Mouse (Mus musculus): ENCODE measurements around the gene Thoc7. TPM values are rescaled to one million over a fixed set of nuclear protein-coding genes. Genes with fewer than 3 reads are reported as not detected.
A peak's percentile ranks its signal among the peaks of the same experiment; 100 is the strongest.
"Not testable (repeated sequence)": the region's sequence is repeated elsewhere in the genome, so short reads cannot be mapped to it uniquely, and the experiment has no call there.

The Thoc7 gene
- polyA plus RNA-seq, 1 experiment from 2014 or later, result 138 TPM

DNA sequence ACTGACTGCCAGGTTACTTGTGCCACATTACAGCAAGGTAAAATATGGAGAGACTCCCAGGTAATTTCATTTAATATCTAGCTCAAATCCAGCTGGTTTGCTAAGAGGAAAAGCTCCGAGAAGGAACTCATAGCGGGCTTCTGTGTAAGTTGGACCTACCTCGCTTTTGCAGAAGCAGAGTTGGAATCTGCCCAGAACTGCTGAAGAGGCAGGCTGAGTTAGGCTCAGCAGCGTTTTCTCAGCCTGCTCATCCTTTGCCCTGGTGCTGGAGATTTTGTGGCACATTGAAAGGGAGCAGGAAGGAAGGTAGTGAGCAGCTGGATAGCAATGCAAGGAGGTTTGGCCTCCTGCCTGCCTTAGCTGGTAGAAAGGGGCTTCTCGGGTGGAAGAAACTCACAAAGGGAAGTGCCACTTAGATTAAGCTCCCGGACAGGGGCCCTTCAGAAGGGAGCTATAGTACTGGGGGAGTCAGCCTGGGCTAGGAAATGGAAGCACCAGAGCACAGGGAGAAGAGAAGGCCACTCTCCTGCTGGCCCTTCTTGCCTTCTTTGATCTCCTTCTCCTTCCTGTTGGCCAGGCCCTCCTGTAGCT lies 10.1 kb upstream of the Thoc7 start:
- Histone ChIP-seq H3K4me1 (ENCODE audit: control insufficient read depth, insufficient read depth, low read length) (0 out of 2 replicates have a peak, but pooled peaks cover 4% of the 10 kb centered on the region), H3K4me2 (ENCODE audit: low read depth, low read length) (no peak overlapping the region), H3K27ac (ENCODE audit: low read length) (no peak overlapping the region), H3K9ac (ENCODE audit: low read length) (no peak overlapping the region), H3K27me3 (ENCODE audit: control insufficient read depth, insufficient read depth, low read length) (no peaks in the 10 kb centered on the region), H3K4me3 (replicated peaks; ENCODE audit: low read length) (no peak overlapping the region), H3K36me3 (ENCODE audit: control insufficient read depth, insufficient read depth, low read length) (no peaks in the 10 kb centered on the region), H3K9me3 (replicated peaks; ENCODE audit: control insufficient read depth, low read length) (no peaks in the 10 kb centered on the region)
- WGBS, result 48% methylated on average over 6 of the region's 6 CpGs
- ATAC-seq (ENCODE audit: insufficient read depth, low FRiP score), result no peak

DNA sequence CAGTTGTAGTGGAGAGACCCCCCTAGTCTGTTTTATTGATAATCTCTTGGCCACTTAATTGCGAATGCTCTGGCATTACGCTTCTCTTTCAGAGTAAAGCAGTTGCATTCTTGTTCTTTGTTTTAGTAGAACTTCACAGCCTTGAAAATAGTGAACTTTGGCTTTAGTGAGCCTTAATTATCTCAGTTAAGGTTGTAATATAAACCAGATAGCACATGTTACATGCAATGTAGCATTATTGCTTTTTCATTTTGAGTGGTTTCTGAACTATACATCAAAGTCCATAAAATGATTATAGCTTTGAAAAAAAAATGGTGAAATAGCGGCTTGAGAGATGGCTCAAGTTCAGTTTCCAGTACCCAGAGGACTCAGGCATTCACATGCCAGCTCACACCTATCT lies 8.9 kb upstream of the Thoc7 start:
- H3K4me1 ChIP-seq (ENCODE audit: control insufficient read depth, insufficient read depth, low read length), result 0 out of 2 replicates have a peak, but pooled peaks cover 4% of the 10 kb centered on the region
- WGBS, result 87% methylated on average over 3 of the region's 3 CpGs
- H3K27me3 ChIP-seq (ENCODE audit: control insufficient read depth, insufficient read depth, low read length), result no peaks in the 10 kb centered on the region
- no peaks in the 10 kb centered on the region for H3K9me3 ChIP-seq (replicated peaks; ENCODE audit: control insufficient read depth, low read length)
- H3K27ac ChIP-seq (ENCODE audit: low read length), result no peak overlapping the region
- H3K4me2 ChIP-seq (ENCODE audit: low read depth, low read length), result no peak overlapping the region
- no peaks in the 10 kb centered on the region for H3K36me3 ChIP-seq (ENCODE audit: control insufficient read depth, insufficient read depth, low read length)
- no peak overlapping the region for H3K9ac ChIP-seq (ENCODE audit: low read length)
- H3K4me3 ChIP-seq (replicated peaks; ENCODE audit: low read length), result no peak overlapping the region
- ATAC-seq (ENCODE audit: insufficient read depth, low FRiP score), result no peak

DNA sequence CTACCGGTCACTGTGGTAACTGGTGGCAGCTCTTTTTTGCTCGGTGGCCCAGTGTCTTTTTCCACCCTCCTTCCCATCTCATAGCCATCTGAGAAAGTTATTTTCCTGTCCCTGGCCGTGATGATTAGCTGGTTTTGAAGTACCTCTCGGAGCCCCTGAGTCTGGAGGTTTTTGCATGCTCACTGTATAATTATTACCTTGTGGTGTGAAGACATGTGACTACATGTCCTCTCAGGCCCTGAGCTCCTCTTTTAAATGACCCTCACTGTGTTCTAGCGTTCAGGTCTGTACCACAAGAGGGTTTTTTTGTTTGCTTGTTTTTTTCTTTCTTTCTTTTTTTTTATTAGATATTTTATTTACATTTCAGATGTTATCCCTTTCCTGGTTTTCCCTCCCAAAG lies 6.8 kb upstream of the Thoc7 start:
- no peak overlapping the region for H3K9ac ChIP-seq (ENCODE audit: low read length)
- H3K4me2 ChIP-seq (ENCODE audit: low read depth, low read length), result no peak overlapping the region
- no peaks in the 10 kb centered on the region for H3K36me3 ChIP-seq (ENCODE audit: control insufficient read depth, insufficient read depth, low read length)
- no peaks in the 10 kb centered on the region for H3K27me3 ChIP-seq (ENCODE audit: control insufficient read depth, insufficient read depth, low read length)
- 78% methylated on average over 5 of the region's 5 CpGs for WGBS
- no peak for ATAC-seq (ENCODE audit: insufficient read depth, low FRiP score)
- no peak overlapping the region for H3K4me3 ChIP-seq (replicated peaks; ENCODE audit: low read length)
- no peak overlapping the region for H3K27ac ChIP-seq (ENCODE audit: low read length)
- H3K9me3 ChIP-seq (replicated peaks; ENCODE audit: control insufficient read depth, low read length), result no peaks in the 10 kb centered on the region
- 0 out of 2 replicates have a peak, but pooled peaks cover 4% of the 10 kb centered on the region for H3K4me1 ChIP-seq (ENCODE audit: control insufficient read depth, insufficient read depth, low read length)

DNA sequence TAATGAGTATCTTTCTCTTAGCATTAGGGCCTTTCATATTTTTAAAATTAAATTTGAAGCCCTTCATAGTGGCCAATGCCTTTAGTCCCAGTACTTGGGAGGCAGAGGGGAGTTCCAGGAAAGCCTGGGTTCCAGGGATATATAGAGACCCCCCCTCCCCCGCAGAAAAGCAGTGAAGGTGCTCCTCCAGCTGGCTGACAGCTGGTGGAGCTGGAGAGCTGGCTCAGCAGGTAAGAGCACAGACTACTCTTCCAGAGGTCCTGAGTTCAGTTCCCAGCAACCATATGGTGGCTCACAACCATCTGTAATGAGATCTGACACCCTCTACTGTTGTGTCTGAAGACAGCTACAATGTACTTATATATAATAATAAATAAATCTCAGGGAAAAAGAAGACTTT lies 6.0 kb upstream of the Thoc7 start:
- no peaks in the 10 kb centered on the region for H3K27me3 ChIP-seq (ENCODE audit: control insufficient read depth, insufficient read depth, low read length)
- H3K27ac ChIP-seq (ENCODE audit: low read length), result no peak overlapping the region
- 0 out of 2 replicates have a peak, but pooled peaks cover 4% of the 10 kb centered on the region for H3K4me1 ChIP-seq (ENCODE audit: control insufficient read depth, insufficient read depth, low read length)
- no peak overlapping the region for H3K4me2 ChIP-seq (ENCODE audit: low read depth, low read length)
- ATAC-seq (ENCODE audit: insufficient read depth, low FRiP score), result no peak
- no peak overlapping the region for H3K4me3 ChIP-seq (replicated peaks; ENCODE audit: low read length)
- 60% methylated on average over 1 of the region's 1 CpGs for WGBS
- H3K9me3 ChIP-seq (replicated peaks; ENCODE audit: control insufficient read depth, low read length), result no peaks in the 10 kb centered on the region
- H3K9ac ChIP-seq (ENCODE audit: low read length), result no peak overlapping the region
- H3K36me3 ChIP-seq (ENCODE audit: control insufficient read depth, insufficient read depth, low read length), result no peaks in the 10 kb centered on the region

DNA sequence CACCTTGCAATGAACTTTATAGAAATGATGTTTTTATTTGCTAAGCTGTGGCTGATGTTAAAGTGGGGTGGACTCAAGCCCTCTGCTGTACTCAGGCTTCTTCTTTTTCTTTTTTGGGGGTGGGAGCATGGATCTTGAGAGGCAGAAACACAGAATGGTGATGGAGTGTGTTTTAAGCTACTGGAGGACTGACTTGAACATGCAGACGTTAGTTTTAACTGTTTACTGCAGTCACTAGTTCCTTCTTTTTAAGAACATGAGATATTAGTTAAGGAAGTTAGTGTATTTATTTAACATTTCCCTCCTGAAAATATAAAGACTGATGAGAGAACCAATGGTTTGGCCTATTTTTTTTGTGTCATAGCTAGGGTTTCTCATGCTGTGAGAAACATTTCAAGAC lies 1.9 kb upstream of the Thoc7 start:
- 45% methylated on average over 1 of the region's 1 CpGs for WGBS
- H3K4me3 ChIP-seq (replicated peaks; ENCODE audit: low read length), result no peak overlapping the region
- no peaks in the 10 kb centered on the region for H3K36me3 ChIP-seq (ENCODE audit: control insufficient read depth, insufficient read depth, low read length)
- no peaks in the 10 kb centered on the region for H3K9me3 ChIP-seq (replicated peaks; ENCODE audit: control insufficient read depth, low read length)
- H3K27ac ChIP-seq (ENCODE audit: low read length), result no peak overlapping the region
- no peak overlapping the region for H3K4me2 ChIP-seq (ENCODE audit: low read depth, low read length)
- ATAC-seq (ENCODE audit: insufficient read depth, low FRiP score), result no peak
- H3K4me1 ChIP-seq (ENCODE audit: control insufficient read depth, insufficient read depth, low read length), result peaks cover 9% of the 10 kb centered on the region
- no peak overlapping the region for H3K9ac ChIP-seq (ENCODE audit: low read length)
- H3K27me3 ChIP-seq (ENCODE audit: control insufficient read depth, insufficient read depth, low read length), result no peaks in the 10 kb centered on the region

DNA sequence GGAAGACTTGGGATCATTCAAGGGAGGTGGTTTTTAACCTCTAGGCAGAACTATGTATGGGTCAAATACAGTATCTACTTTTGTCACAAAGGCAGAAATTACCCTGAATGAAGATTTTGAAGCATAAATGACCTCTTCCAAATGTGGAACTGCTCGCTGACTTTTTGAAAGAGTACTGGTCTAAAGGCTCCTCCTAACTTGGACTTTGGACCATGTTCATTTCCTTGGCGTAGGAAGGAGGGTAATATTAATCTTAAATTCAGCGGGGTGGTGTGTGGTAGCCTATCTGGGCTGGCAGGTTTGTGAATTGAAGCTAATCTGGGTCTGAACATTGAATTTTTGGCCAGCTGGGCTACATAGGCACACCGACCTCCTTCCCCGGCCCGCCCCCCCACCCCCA lies 824 bp upstream of the Thoc7 start:
- WGBS, result 76% methylated on average over 6 of the region's 6 CpGs
- Histone ChIP-seq H3K4me2 (ENCODE audit: low read depth, low read length) (peak overlapping the region; percentile 23; the same call in 1 of the 2 replicates), H3K4me1 (ENCODE audit: control insufficient read depth, insufficient read depth, low read length) (peaks cover 9% of the 10 kb centered on the region), H3K27ac (ENCODE audit: low read length) (peak overlapping the region; percentile 38; the same call in 1 of the 2 replicates), H3K9me3 (replicated peaks; ENCODE audit: control insufficient read depth, low read length) (no peaks in the 10 kb centered on the region), H3K4me3 (replicated peaks; ENCODE audit: low read length) (no peak overlapping the region), H3K9ac (ENCODE audit: low read length) (no peak overlapping the region), H3K27me3 (ENCODE audit: control insufficient read depth, insufficient read depth, low read length) (no peaks in the 10 kb centered on the region), H3K36me3 (ENCODE audit: control insufficient read depth, insufficient read depth, low read length) (no peaks in the 10 kb centered on the region)
- no peak for ATAC-seq (ENCODE audit: insufficient read depth, low FRiP score)

DNA sequence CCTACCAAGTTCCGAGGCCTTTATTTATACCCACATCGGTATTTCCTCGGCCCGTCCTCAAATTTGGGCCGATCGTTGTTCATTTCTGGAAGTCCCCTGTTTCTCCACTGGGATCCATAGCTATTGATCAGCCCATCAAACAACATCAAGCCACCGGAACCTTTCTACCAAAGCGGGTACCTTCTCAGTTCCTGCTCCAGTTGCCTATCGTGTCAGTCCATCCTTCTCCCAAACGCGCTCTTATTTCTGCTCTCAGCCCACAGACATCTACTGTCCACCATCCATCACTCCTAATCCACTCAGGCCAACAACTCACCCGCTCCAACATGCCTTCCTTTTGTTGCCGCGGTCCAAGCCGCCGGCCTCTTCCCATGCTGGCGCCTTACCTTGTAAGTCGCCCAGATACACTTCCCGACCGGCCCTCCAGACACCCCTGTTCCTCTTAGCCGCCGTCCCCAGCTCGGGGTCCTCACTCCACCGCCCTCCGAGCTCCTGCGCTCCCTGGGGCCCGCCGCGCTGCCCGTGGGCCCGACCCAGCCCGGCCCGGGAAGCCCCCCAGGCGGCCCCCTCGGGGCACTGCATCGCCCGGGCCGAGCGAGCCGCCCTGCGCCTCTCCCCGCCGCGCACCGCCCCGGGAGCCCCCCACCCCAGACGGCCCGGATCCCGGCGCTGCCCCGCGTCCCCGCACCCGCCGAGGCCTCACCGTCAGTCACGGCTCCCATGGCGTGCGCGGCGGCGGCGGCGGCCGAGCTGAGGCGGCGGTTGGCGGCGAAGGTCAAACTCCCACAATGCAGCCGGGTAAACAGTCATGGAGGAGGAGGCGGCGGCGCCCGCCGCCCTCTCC lies 948 bp downstream of the Thoc7 start:
- under 1% methylated on average over 53 of the region's 75 CpGs for WGBS
- H3K4me3 ChIP-seq (replicated peaks; ENCODE audit: low read length), result peak overlapping the region; percentile 97

DNA sequence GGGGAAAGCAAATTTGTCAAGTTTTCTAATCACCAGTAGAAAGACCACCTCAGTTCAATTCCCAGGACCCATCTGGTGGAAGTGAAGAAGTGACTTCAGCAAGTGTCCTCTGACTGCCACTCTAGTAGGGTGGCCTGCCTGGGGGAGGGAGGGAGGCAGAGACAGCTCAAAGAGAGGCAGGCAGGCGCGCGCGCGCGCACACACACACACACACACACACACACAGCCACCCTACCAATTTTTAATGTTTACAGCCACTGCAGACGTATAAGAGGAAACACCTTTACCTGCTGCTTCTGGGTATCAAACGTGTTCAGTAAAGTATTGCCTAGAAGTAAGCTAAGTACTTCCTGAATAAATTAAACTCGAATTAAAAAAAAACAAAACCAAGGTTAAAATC lies 1.6 kb downstream of the Thoc7 start:
- Histone ChIP-seq H3K36me3 (ENCODE audit: control insufficient read depth, insufficient read depth, low read length) (peaks cover 8% of the 10 kb centered on the region; the same call in 1 of the 2 replicates), H3K4me2 (ENCODE audit: low read depth, low read length) (peak overlapping the region; percentile 60), H3K9ac (ENCODE audit: low read length) (peak overlapping the region; percentile 99), H3K27ac (ENCODE audit: low read length) (peak overlapping the region; percentile 91; the same call in 1 of the 2 replicates), H3K4me3 (replicated peaks; ENCODE audit: low read length) (peak overlapping the region; percentile 97), H3K9me3 (replicated peaks; ENCODE audit: control insufficient read depth, low read length) (no peaks in the 10 kb centered on the region), H3K27me3 (ENCODE audit: control insufficient read depth, insufficient read depth, low read length) (no peaks in the 10 kb centered on the region), H3K4me1 (ENCODE audit: control insufficient read depth, insufficient read depth, low read length) (peaks cover 9% of the 10 kb centered on the region)
- ATAC-seq (ENCODE audit: insufficient read depth, low FRiP score), result no peak
- 2% methylated on average over 9 of the region's 9 CpGs for WGBS

More for the DNA sequence above, 948 bp downstream of the Thoc7 start:
- Histone ChIP-seq H3K36me3 (ENCODE audit: control insufficient read depth, insufficient read depth, low read length) (peaks cover 7% of the 10 kb centered on the region; the same call in 1 of the 2 replicates), H3K27me3 (ENCODE audit: control insufficient read depth, insufficient read depth, low read length) (no peaks in the 10 kb centered on the region), H3K9ac (ENCODE audit: low read length) (peak overlapping the region; percentile 99), H3K4me1 (ENCODE audit: control insufficient read depth, insufficient read depth, low read length) (peaks cover 9% of the 10 kb centered on the region), H3K4me2 (ENCODE audit: low read depth, low read length) (peak overlapping the region; percentile 60), H3K9me3 (replicated peaks; ENCODE audit: control insufficient read depth, low read length) (no peaks in the 10 kb centered on the region), H3K27ac (ENCODE audit: low read length) (peak overlapping the region; percentile 91)
- peak; percentile 89 for ATAC-seq (ENCODE audit: insufficient read depth, low FRiP score)

DNA sequence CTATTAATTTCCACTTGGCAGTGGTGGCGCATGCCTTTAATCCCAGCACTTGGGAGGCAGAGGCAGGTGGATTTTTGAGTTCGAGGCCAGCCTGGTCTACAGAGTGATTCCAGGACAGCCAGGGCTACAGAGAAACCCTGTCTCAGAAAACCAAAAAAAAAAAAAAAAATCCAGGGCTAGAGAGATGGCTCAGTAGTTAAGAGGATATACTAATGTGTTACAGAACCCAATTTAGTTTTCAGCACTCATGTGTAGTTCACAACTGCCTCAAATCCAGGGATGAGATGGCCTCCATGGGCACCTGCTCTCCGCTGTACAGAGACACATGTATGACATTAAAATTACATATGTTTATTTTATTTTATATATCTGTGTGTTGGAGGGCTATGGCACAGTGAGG lies 9.5 kb downstream of the Thoc7 start:
- H3K27me3 ChIP-seq (ENCODE audit: control insufficient read depth, insufficient read depth, low read length); H3K27ac ChIP-seq (ENCODE audit: low read length); ATAC-seq (ENCODE audit: insufficient read depth, low FRiP score); H3K4me3 ChIP-seq (replicated peaks; ENCODE audit: low read length); H3K4me2 ChIP-seq (ENCODE audit: low read depth, low read length); H3K9me3 ChIP-seq (replicated peaks; ENCODE audit: control insufficient read depth, low read length); H3K9ac ChIP-seq (ENCODE audit: low read length); H3K4me1 ChIP-seq (ENCODE audit: control insufficient read depth, insufficient read depth, low read length): not testable (repeated sequence)
- WGBS, result 100% methylated on average over 3 of the region's 3 CpGs
- peaks cover 30% of the 10 kb centered on the region for H3K36me3 ChIP-seq (ENCODE audit: control insufficient read depth, insufficient read depth, low read length)

All from stomach, embryonic 16.5 days (tissue).